Mouse (Mus musculus) heart, embryonic 16.5 days (tissue): Measurements from ENCODE around the gene Asb18. TPM values are rescaled to one million over a fixed set of nuclear protein-coding genes. Genes with fewer than 3 reads are reported as not detected.

ENCODE experiments used
- ATAC-seq: fragments of 200-750 bp; cut with Nextera tagmentation; replicated peaks from 2 replicates; pipeline ENCODE4 v1.8.0; 2017; ENCODE audit warnings: moderate number of reproducible peaks; ENCODE audit not compliant: insufficient read depth, low FRiP score; ENCODE audit errors: extremely low read depth
- H3K27ac ChIP-seq: fragments of 300-500 bp; sonication (generic); 2 replicates; pipeline ENCODE4 v1.5.1; 2014; ENCODE audit warnings: mild to moderate bottlenecking, low read length, control low read depth, moderate library complexity
- H3K27me3 ChIP-seq: fragments of 300-500 bp; sonication (generic); 2 replicates; pipeline ENCODE4 v1.6.1; 2014; ENCODE audit warnings: low read length, mixed read lengths; ENCODE audit not compliant: control insufficient read depth, insufficient read depth
- H3K36me3 ChIP-seq: fragments of 300-500 bp; sonication (generic); 2 replicates; pipeline ENCODE4 v1.6.1; 2014; ENCODE audit not compliant: control insufficient read depth, insufficient read depth
- H3K4me1 ChIP-seq: fragments of 300-500 bp; sonication (generic); 2 replicates; pipeline ENCODE4 v1.6.1; 2014; ENCODE audit warnings: low read length, mixed read lengths; ENCODE audit not compliant: control insufficient read depth, insufficient read depth
- H3K4me2 ChIP-seq: fragments of 300-500 bp; sonication (generic); 2 replicates; pipeline ENCODE4 v1.6.1; 2014; ENCODE audit warnings: low read depth, mild to moderate bottlenecking, control low read depth, low read length
- H3K4me3 ChIP-seq: fragments of 300-500 bp; sonication (generic); 2 replicates; pipeline ENCODE4 v1.5.1; 2014; ENCODE audit warnings: mild to moderate bottlenecking, control low read depth, low read length
- H3K9ac ChIP-seq: fragments of 300-500 bp; sonication (generic); 2 replicates; pipeline ENCODE4 v1.6.1; 2014; ENCODE audit warnings: low read length, control low read depth
- H3K9me3 ChIP-seq: fragments of 300-500 bp; sonication (generic); replicated peaks from 2 replicates; pipeline ENCODE4 v1.6.1; 2016; ENCODE audit warnings: low read length; ENCODE audit not compliant: control insufficient read depth
- WGBS: fragments of 180-500 bp; shearing (Covaris S2); extraction: QIAGEN DNeasy Blood & Tissue Kit; methylation state at CpG from one replicate; pipeline ENCODE4 v1.1.7; 2014; 5-methylcytosine and 5-hydroxymethylcytosine counted together
- polyA plus RNA-seq: library from polyadenylated mRNA; unstranded; fragments of >200 nt; fragmentation: Nextera tagmentation; extraction: Ambion mirVana; gene quantifications from 2 replicates; pipeline ENCODE4 v1.2.1, GENCODE M21; 2015

Gene Asb18
- polyA plus RNA-seq, 1 experiment from 2014 or later, result 0.79 TPM

DNA sequence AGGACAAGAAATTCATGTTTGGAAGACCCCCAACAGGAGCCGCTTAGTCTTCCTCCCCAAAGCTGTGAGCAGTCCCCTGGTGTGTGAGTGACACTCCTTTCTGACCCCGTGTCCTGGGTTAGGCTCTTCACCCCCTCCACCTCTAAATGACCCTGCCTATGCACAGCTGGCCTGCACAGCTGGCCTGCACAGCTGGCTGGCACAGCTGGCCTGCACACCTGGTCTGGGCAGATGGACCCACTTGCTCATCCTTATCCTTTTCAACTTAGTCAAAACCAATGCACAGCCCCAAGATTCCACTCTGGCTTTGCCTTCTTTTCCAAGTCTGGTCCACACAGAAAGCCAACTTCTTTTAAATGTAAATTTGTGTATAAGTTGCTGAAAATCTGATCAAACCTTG, 15.8 kb downstream of the Asb18 start:
- Histone ChIP-seq H3K36me3 (no peaks in the 10 kb centered on the region), H3K27me3 (peaks cover 5% of the 10 kb centered on the region), H3K4me1 (peaks cover 36% of the 10 kb centered on the region), H3K9ac (peak overlapping the region; percentile 14; the same call in 1 of the 2 replicates), H3K4me3 (no peak overlapping the region), H3K9me3 (no peaks in the 10 kb centered on the region), H3K4me2 (peak overlapping the region; percentile 48; the same call in 1 of the 2 replicates), H3K27ac (peak overlapping the region; percentile 94)
- WGBS, result 46% methylated on average over 2 of the region's 2 CpGs
- ATAC-seq, result no peak

DNA sequence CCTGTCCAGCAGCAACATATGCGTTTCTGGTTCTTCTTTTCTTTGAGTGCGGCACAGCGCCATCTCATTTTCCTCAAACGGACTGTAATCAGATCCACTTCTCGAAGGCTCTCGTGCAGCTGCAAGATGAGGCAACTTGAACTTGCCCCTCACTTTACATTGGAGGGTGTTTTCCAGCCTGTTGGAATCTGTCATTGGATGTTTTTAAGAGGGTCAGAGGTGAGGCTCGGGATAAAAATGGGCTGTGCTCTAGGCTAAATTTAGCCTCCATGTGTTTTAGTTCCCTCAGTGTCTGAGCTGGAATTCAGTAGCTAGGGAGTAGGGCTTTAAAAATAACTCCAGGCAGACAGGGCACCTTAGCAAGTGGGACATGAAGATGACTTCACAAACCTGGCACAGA, 16.4 kb downstream of the Asb18 start:
- H3K27ac ChIP-seq, result peak overlapping the region; percentile 94

DNA sequence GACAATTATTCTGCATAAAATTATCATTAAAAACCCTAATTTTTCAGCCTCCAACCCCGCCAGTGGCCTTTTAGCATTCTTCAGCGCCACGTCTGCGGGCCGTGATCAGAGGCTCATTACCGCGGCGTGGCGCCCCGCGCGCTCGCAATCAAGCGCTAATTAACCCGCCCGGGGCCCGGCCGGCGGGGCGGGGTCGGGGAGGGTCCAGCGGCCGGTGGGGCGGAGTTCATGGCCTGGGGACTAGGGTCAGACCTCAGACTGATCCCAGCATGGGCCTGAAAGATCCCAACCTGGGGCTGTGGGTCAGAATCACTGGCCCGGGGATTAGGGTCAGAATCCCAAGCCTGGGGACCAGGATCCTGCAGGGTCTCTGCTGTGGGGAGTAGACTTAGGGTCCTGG, 22.2 kb downstream of the Asb18 start:
- 4% methylated on average over 25 of the region's 25 CpGs for WGBS
- H3K36me3 ChIP-seq, result no peaks in the 10 kb centered on the region
- H3K4me3 ChIP-seq, result peak overlapping the region; percentile 40
- peak overlapping the region; percentile 61 for H3K9ac ChIP-seq
- H3K9me3 ChIP-seq, result no peaks in the 10 kb centered on the region
- H3K27me3 ChIP-seq, result peaks cover 26% of the 10 kb centered on the region
- peak overlapping the region; percentile 67 for H3K4me2 ChIP-seq
- ATAC-seq, result no peak
- H3K4me1 ChIP-seq, result peaks cover 6% of the 10 kb centered on the region; the same call in 1 of the 2 replicates
- no peak overlapping the region for H3K27ac ChIP-seq

More for the DNA sequence above, 16.4 kb downstream of the Asb18 start:
- H3K27me3 ChIP-seq, result peaks cover 12% of the 10 kb centered on the region
- WGBS, result 24% methylated on average over 7 of the region's 7 CpGs
- no peaks in the 10 kb centered on the region for H3K36me3 ChIP-seq
- peak overlapping the region; percentile 26; the same call in 1 of the 2 replicates for H3K9ac ChIP-seq
- peak; percentile 85 for ATAC-seq
- H3K9me3 ChIP-seq, result no peaks in the 10 kb centered on the region
- H3K4me1 ChIP-seq, result peaks cover 36% of the 10 kb centered on the region
- peak overlapping the region; percentile 48 for H3K4me2 ChIP-seq
- H3K4me3 ChIP-seq, result no peak overlapping the region

DNA sequence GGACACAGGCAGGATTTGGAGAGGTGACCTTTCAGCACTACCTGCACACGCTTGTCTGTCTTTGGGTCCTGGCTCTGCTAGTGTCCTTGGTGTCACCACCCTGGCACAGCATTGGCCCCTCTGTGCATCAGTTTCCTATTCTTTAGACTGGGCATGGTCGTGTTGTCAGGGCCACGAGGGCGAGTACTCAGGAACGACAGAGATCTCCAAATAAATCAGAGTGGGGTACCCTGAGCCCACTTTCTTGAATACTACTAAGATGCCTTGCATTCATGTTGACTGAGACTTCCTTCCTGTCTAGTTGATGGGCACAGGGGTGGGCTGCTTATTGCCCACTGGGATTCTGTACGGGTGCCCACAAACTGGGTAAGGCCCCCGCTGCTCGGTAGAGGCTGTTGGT, 37.2 kb downstream of the Asb18 start:
- Histone ChIP-seq H3K27ac (no peak overlapping the region), H3K4me2 (no peak overlapping the region), H3K27me3 (peaks cover 3% of the 10 kb centered on the region), H3K9me3 (no peaks in the 10 kb centered on the region), H3K36me3 (no peaks in the 10 kb centered on the region), H3K9ac (no peak overlapping the region), H3K4me3 (no peak overlapping the region), H3K4me1 (no peaks in the 10 kb centered on the region)
- ATAC-seq, result no peak
- WGBS, result 86% methylated on average over 8 of the region's 8 CpGs

DNA sequence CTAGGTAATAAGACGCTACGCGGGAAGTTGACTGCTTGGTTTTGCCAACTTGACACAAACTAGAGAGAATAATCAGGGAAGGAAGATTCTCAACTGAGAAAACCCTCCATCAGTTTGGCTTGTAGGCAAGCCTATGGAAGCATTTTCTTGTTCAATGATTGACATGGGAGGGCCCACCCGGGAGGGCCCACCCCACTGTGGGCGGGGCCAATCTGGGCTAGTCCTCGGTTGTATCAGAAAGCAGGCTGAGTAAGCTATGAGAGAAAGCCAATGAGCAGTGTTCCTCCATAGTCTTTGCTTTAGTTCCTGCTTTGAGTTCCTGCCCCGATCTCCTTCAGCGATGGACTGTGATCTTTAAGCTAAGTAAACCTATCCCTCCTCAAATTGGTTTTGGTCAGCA, 38.1 kb downstream of the Asb18 start:
- Histone ChIP-seq H3K4me1 (no peaks in the 10 kb centered on the region), H3K27ac (no peak overlapping the region), H3K27me3 (peaks cover 10% of the 10 kb centered on the region), H3K9ac (no peak overlapping the region), H3K4me3 (no peak overlapping the region), H3K9me3 (no peaks in the 10 kb centered on the region), H3K4me2 (no peak overlapping the region), H3K36me3 (no peaks in the 10 kb centered on the region)
- ATAC-seq, result no peak
- 74% methylated on average over 8 of the region's 8 CpGs for WGBS

DNA sequence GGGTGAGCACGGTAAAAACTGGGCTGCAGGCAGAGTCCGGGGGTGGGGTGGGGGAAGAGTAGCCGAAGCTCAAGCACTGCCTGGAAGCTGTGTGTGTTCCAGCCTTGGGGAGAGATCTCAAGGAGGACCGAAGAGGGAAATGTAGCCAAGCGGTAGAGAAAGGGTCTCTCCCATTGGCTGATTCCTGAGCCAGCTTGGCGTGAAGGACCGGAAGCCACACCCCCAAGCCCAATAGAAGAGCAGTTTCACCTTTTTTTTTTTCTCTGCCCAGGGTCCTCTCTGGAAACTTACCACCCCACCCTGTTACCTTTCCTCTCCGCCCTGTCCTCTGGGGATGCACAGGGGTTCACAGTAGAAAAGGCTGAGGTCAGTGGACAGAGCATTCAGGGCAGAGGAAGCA, 39.9 kb downstream of the Asb18 start:
- no peak overlapping the region for H3K9ac ChIP-seq
- WGBS, result 70% methylated on average over 8 of the region's 8 CpGs
- no peaks in the 10 kb centered on the region for H3K4me1 ChIP-seq
- no peak for ATAC-seq
- H3K9me3 ChIP-seq, result no peaks in the 10 kb centered on the region
- H3K4me3 ChIP-seq, result no peak overlapping the region
- no peaks in the 10 kb centered on the region for H3K36me3 ChIP-seq
- peaks cover 25% of the 10 kb centered on the region for H3K27me3 ChIP-seq
- no peak overlapping the region for H3K27ac ChIP-seq
- H3K4me2 ChIP-seq, result no peak overlapping the region

DNA sequence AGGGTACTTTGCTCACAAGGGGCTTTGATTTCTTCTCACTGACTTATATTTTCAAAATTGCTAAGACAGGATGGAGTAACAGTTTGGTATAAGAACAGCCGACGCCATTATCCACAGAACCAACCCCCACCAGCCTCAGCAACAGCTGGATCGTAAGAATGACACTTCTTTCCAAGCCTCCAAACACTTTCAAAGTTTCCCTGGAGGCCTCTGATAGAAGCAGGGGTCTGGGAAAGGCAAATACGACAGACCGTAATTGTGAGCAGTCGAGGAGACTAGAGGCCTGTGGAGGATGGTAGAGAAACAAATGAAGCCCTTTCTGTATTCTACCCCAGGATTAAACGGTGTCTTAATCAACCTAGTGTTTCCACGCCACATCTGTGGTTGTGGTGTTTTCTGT, 42.6 kb downstream of the Asb18 start:
- no peaks in the 10 kb centered on the region for H3K9me3 ChIP-seq
- 63% methylated on average over 8 of the region's 8 CpGs for WGBS
- no peak overlapping the region for H3K4me2 ChIP-seq
- no peak overlapping the region for H3K9ac ChIP-seq
- peaks cover 49% of the 10 kb centered on the region for H3K27me3 ChIP-seq
- no peaks in the 10 kb centered on the region for H3K36me3 ChIP-seq
- H3K4me1 ChIP-seq, result no peaks in the 10 kb centered on the region
- H3K4me3 ChIP-seq, result no peak overlapping the region
- ATAC-seq, result no peak
- no peak overlapping the region for H3K27ac ChIP-seq

DNA sequence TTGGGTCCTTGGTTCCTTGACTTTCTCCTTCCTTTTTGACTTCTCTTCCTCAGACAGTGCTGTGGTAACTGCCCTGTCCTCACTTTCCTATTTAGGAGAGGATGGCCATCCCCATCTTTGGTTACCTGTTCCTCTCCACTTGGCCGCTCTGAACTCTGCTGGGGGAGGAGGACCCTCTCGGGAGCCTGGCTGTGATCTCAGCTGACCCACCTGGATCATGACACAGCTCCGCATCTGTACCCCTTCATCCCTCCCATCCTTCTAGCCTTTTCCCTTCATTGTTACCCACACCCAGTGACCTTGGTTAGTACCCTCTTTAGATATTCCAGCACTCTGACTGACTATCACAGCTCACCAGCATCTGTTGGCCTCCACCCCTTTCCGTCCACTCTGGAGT, 44.8 kb downstream of the Asb18 start:
- H3K36me3 ChIP-seq, result no peaks in the 10 kb centered on the region
- WGBS, result 66% methylated on average over 4 of the region's 4 CpGs
- no peak overlapping the region for H3K4me2 ChIP-seq
- no peak overlapping the region for H3K9ac ChIP-seq
- no peak for ATAC-seq
- no peaks in the 10 kb centered on the region for H3K9me3 ChIP-seq
- H3K4me3 ChIP-seq, result no peak overlapping the region
- H3K27ac ChIP-seq, result no peak overlapping the region
- H3K27me3 ChIP-seq, result peaks cover 52% of the 10 kb centered on the region
- H3K4me1 ChIP-seq, result no peaks in the 10 kb centered on the region

DNA sequence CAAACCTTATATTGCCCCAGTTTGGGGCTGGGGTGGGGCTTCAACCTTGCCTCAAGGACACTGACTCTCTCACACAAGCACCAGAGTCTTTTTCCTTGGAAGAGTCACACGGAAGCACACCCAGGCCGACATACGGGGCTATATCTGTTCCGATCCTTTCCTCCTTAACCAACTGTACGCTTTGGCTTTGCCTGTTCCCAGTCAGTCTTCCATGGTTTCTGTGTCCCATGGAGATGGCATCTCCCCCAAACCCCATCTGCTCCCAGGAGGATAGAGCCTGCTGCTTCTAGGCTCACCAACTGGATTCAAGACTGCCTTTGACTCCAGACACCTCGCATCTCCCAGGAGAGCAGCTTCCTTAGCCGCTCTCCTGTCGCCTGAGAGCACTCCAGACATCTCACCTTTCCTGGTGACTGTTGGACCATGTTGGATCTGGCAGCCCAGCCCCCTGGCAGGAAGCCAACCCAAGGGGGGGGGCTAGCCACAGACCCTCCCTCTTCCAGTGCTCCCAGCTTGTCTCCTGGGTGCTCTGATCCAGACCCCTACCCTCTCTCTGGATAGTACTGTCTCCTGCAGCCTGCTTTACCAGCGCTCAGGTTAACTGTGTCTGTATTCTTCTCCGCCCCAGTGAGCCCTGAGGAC, 45.3 kb downstream of the Asb18 start:
- WGBS, result 52% methylated on average over 10 of the region's 10 CpGs
- Histone ChIP-seq H3K27me3 (peaks cover 54% of the 10 kb centered on the region), H3K4me2 (peak overlapping the region; percentile 94), H3K9ac (no peak overlapping the region), H3K27ac (no peak overlapping the region), H3K9me3 (no peaks in the 10 kb centered on the region), H3K4me1 (no peaks in the 10 kb centered on the region), H3K36me3 (no peaks in the 10 kb centered on the region), H3K4me3 (no peak overlapping the region)
- no peak for ATAC-seq
